Comparison of ENCODE assay signal across 13 mouse cellular contexts in the genomic region with DNA sequence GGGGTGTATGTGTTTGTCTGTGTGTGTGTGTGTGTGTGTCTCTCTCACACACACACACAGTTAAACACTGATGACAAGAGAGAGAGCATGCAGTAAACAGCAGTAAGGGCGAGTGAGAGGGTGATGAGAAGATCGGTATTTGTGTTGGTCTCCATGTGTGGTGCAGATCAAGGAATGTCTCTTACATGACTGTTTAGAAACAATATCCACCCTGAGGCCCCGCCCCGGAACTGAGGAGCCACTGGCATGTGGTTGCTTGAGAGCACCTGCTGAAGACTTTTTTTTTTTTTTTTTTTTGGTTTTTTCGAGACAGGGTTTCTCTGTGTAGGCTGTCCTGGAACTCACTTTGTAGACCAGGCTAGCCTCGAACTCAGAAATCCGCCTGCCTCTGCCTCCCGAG. TPM values are rescaled to one million over a fixed set of nuclear protein-coding genes. Genes with fewer than 3 reads are reported as not detected.
"Had no signal": no experiment of that assay in that cellular context is flagged by ENCODE, and none has a peak within 500 bp of the region (broad histone marks: within the 10 kb centered on the region; RNA-seq: fewer than 3 reads in every experiment).

No protein-coding gene starts in this region.

- DNase-seq: lung, adult 18-20 months; lung, embryonic 14.5 days; lung, postnatal 10 days; lung, postnatal 36 days; right cerebral cortex, postnatal 14 days had no signal

- ATAC-seq: liver, embryonic 12.5 days; midbrain, embryonic 13.5 days had no signal

- H3K27me3 ChIP-seq: liver, embryonic 12.5 days; megakaryocyte, embryonic 14.5 days; midbrain, embryonic 13.5 days; midbrain, embryonic 15.5 days; neural tube, embryonic 12.5 days; stomach, embryonic 15.5 days had no signal

RNA-seq across cellular contexts. Expression of a gene that starts 17.7 kb away (rescaled TPM):
- polyA plus RNA-seq: lung, embryonic 14.5 days; macrophage; stomach, postnatal 0 days had no signal
